Mouse (Mus musculus) G1E (cell line): ENCODE data around the gene Tulp1.

Experiments
- CTCF ChIP-seq: IDR thresholded peaks from 2 replicates; pipeline ENCODE4 v1.5.1; 2012; ENCODE audit warnings: low read depth, low read length, inconsistent platforms, mixed read lengths
- GATA1 ChIP-seq: IDR thresholded peaks from 2 replicates; pipeline ENCODE4 v1.6.1; 2012; ENCODE audit warnings: borderline replicate concordance, low read length, inconsistent platforms, mixed read lengths
- GATA2 ChIP-seq: IDR thresholded peaks from 2 replicates; pipeline ENCODE4 v1.6.1; 2012; ENCODE audit warnings: low read depth, low read length, inconsistent platforms, borderline replicate concordance
- POLR2AphosphoS5 ChIP-seq: IDR thresholded peaks from 2 replicates; pipeline ENCODE4 v1.6.1; 2012; ENCODE audit warnings: low read depth, low read length, inconsistent platforms; ENCODE audit not compliant: insufficient replicate concordance
- TAL1 ChIP-seq: conservative IDR thresholded peaks from 2 replicates; pipeline ENCODE4 v1.6.1; 2012; ENCODE audit warnings: low read depth, low read length, inconsistent platforms, mixed read lengths

GRCm38 (mm10) chr17:28329503-28330231 lies 35.4 kb downstream of the Tulp1 start:
- no peak for TF ChIP-seq CTCF
- no peak for TF ChIP-seq GATA1
- no peak for TF ChIP-seq TAL1
- TF ChIP-seq POLR2AphosphoS5 = no peak; the same call in 1 of the 2 replicates
- no peak for TF ChIP-seq GATA2
